ENCODE assay signal across 14 mouse cellular contexts in genomic region chr8:81854543-81854942, GRCm38 (mm10).
DNase-seq lines count a peak whose midpoint lies in the region; ATAC-seq lines count a peak whose summit lies in the region.
"Had no signal": no experiment of that assay in that cellular context is flagged by ENCODE, and none has a peak within 500 bp of the region (broad histone marks: within the 10 kb centered on the region; RNA-seq: fewer than 3 reads in every experiment).

No protein-coding gene starts in this region.

- DNase-seq in heart, adult 18-20 months = peak; percentile 17 to 54
- DNase-seq in heart, postnatal 25 days (ENCODE audit: low spot score) = no peak
- peak; percentile 2 for DNase-seq in lung, postnatal 25 days (ENCODE audit: low spot score)
- no peak for DNase-seq in kidney, postnatal 14 days
- no peak for DNase-seq in right cerebral cortex, postnatal 10 days (ENCODE audit: low spot score in 2 of 2)
- DNase-seq in kidney, adult 9 months = no peak
- DNase-seq: kidney, adult 8-10 months had no signal

- intact Hi-C loops in heart, postnatal 25 days (cut with DNase I) = no loop called here

- no peaks in the 10 kb centered on the region for H3K9me3 ChIP-seq in heart, embryonic 12.5 days (replicated peaks)
- H3K9me3 ChIP-seq: embryonic facial prominence, embryonic 15.5 days; forebrain, embryonic 13.5 days; hindbrain, embryonic 12.5 days had no signal

- 29% methylated on average over 8 of the region's 8 CpGs for WGBS in heart, embryonic 12.5 days

- 0 out of 2 replicates have a peak overlapping the region, but pooled peaks have one; percentile 9 for H3K4me3 ChIP-seq in heart, embryonic 12.5 days
- H3K4me3 ChIP-seq: embryonic facial prominence, embryonic 15.5 days; forebrain, embryonic 13.5 days; hindbrain, embryonic 12.5 days; left cerebral cortex, adult 2 months had no signal

- peak overlapping the region; percentile 57 for H3K4me2 ChIP-seq in heart, embryonic 12.5 days
- H3K4me2 ChIP-seq: embryonic facial prominence, embryonic 15.5 days; forebrain, embryonic 13.5 days; hindbrain, embryonic 12.5 days had no signal

- peaks cover 24% of the 10 kb centered on the region for H3K4me1 ChIP-seq in heart, embryonic 12.5 days (replicated peaks)
- H3K4me1 ChIP-seq: embryonic facial prominence, embryonic 15.5 days; forebrain, embryonic 13.5 days; hindbrain, embryonic 12.5 days had no signal

- H3K27ac ChIP-seq in heart, embryonic 12.5 days (ENCODE audit: poor library complexity, severe bottlenecking) = peak overlapping the region; percentile 81
- H3K27ac ChIP-seq: embryonic facial prominence, embryonic 15.5 days; forebrain, embryonic 13.5 days; hindbrain, embryonic 12.5 days; left cerebral cortex, adult 2 months; macrophage had no signal

- no peak overlapping the region for H3K9ac ChIP-seq in heart, embryonic 12.5 days
- H3K9ac ChIP-seq: embryonic facial prominence, embryonic 15.5 days; forebrain, embryonic 13.5 days; hindbrain, embryonic 12.5 days had no signal

- no peaks in the 10 kb centered on the region for H3K36me3 ChIP-seq in heart, embryonic 12.5 days
- H3K36me3 ChIP-seq: embryonic facial prominence, embryonic 15.5 days; hindbrain, embryonic 12.5 days had no signal

- H3K27me3 ChIP-seq in heart, embryonic 12.5 days (replicated peaks) = no peaks in the 10 kb centered on the region
- H3K27me3 ChIP-seq: embryonic facial prominence, embryonic 15.5 days; forebrain, embryonic 13.5 days; hindbrain, embryonic 12.5 days had no signal

- peak; percentile 75 for ATAC-seq in CD4-positive, CD25-positive, alpha-beta regulatory T cell, adult 4 months
- peak; percentile 74 for ATAC-seq in heart, embryonic 12.5 days (ENCODE audit: insufficient number of reproducible peaks, low FRiP score)
- ATAC-seq: forebrain, embryonic 13.5 days had no signal

Comparison
In these comparisons a context has a peak if more than half of its experiments do, and no peak if none do; other contexts are left out.
1. DNase-seq: peak in heart, adult 18-20 months (2 of 2) and lung, postnatal 25 days (single experiment); none in heart, postnatal 25 days (single experiment), kidney, postnatal 14 days (single experiment), right cerebral cortex, postnatal 10 days (0 of 2) and kidney, adult 9 months (single experiment).